Mouse (Mus musculus): Measurements from ENCODE around the gene Zfr.

The Zfr gene

GRCm38 (mm10) chr15:12217849-12218248, 100.2 kb downstream of the Zfr start:
- DNase-seq = no peak

- no peak for DNase-seq
Observed at GRCm38 (mm10) chr15:12218583-12219382, 101.2 kb downstream of the Zfr start.

GRCm38 (mm10) chr15:12221131-12221530, 103.5 kb downstream of the Zfr start:
- no peak for DNase-seq

- DNase-seq = no peak
Observed at GRCm38 (mm10) chr15:12222564-12223302, 105.1 kb downstream of the Zfr start.

- no peak for DNase-seq
Observed at GRCm38 (mm10) chr15:12223393-12223792, 105.8 kb downstream of the Zfr start.

- DNase-seq = no peak
Observed at GRCm38 (mm10) chr15:12224239-12224638, 106.6 kb downstream of the Zfr start.

DNA sequence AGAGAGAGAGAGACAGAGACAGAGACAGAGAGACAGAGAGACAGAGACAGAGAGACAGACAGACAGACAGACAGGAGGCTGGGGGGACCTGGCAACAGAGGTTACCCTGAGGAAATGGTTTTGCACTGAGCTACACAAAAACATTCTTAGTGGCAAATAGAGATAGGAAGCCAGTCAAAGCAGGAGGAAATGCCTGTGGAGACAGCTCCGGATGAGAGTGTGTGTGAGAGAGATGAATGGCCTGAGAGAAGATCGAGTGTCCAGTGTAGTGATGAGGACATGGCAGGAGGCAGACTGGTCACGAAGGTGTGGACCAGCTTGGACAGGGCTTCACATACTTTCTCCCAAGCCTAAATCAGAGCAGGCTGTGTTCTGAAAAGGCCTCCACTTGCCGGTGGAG, 107.4 kb downstream of the Zfr start:
- DNase-seq = no peak

GRCm38 (mm10) chr15:12226908-12227307, 109.3 kb downstream of the Zfr start:
- DNase-seq = no peak

- no peak for DNase-seq
Observed at GRCm38 (mm10) chr15:12227355-12227754, 109.7 kb downstream of the Zfr start.

- DNase-seq = no peak
Observed at GRCm38 (mm10) chr15:12229603-12230242, 112.1 kb downstream of the Zfr start.

DNA sequence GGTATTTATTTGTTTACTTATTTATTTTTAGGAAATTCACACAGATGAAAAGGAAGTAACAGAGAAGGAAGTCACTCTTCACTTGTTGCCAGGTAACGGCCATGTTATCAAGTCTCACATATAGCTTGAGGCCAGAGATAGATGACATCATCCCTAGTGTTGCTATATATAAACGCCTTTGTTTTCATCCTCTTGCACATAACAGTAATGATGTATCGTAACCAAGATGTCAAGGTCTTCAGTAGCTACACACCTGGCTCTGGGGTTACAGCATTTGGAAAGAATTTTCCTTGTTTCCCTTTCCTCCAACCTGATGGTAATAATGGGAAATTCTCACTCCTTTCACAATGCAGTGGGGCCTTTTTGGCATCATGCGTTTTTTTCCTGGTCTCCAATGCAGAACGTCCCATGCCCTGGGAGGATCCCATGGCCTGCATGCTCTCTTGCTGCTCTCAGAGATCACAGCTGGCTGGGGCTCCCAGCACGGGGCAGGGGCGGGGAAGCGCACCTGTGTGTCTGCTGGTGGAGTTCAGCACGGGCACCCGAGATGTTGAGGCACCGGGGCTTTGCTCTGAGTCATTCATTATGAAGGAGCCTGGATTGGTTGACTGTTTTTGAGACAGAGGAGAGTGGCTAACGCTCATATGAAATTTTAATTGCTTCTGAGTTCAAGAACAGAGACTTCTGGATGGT, 112.8 kb downstream of the Zfr start:
- DNase-seq = no peak

GRCm38 (mm10) chr15:12231462-12231861, 113.8 kb downstream of the Zfr start:
- DNase-seq = no peak

GRCm38 (mm10) chr15:12232429-12232828, 114.8 kb downstream of the Zfr start:
- DNase-seq = no peak

DNA sequence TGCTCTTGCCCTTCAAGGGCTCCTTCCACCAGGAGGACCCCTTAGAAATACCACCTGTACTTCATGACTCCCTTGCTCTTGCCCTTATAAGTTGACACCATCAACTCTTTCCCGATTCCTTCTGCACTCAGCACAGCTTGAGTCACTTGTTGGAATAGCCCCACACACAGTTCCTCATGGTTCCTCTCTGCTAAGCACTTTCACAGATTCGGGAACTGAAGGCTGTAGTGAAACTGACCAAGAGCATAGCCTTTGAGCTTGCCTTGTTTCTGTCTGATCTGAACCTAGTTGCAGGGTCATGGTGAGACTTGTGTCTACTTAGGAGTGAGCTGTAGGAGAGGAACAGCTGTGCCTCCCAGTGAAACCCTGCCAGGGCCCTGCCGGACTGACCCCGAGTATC, 115.4 kb downstream of the Zfr start:
- DNase-seq = no peak
